Comparison of ENCODE assay signal across 10 mouse cellular contexts in the genomic region with DNA sequence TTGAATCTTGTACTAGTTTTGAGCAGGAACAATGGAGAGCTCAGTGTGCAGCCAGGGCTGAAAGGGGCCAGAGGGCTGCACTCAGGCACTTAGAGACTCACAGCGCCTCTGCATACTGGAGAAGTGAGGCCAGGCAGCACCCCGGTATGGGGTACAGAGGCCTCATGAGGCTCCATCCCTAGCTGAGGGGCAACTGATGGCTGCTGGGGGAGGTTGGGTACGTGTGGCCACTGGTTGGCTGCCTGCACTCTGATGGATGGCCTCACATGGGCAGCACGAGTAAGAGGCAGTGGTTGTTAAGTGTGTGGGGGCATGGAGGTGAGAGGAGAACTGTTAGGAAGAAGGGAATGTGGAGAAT. TPM values are rescaled to one million over a fixed set of nuclear protein-coding genes. Genes with fewer than 3 reads are reported as not detected.
DNase-seq lines count a peak whose midpoint lies in the region; ATAC-seq and TF ChIP-seq lines count a peak whose summit lies in the region.
"Had no signal": no experiment of that assay in that cellular context is flagged by ENCODE, and none has a peak within 500 bp of the region (broad histone marks: within the 10 kb centered on the region; RNA-seq: fewer than 3 reads in every experiment).

No protein-coding gene starts in this region.

- no peaks in the 10 kb centered on the region for H3K9me3 ChIP-seq in forebrain, embryonic 10.5 days
- no peaks in the 10 kb centered on the region for H3K9me3 ChIP-seq in forebrain, postnatal 0 days (ENCODE audit: low read length)
- no peaks in the 10 kb centered on the region for H3K9me3 ChIP-seq in forebrain, embryonic 14.5 days (replicated peaks; ENCODE audit: control insufficient read depth, low read length)
- H3K9me3 ChIP-seq in liver, embryonic 14.5 days (ENCODE audit: control insufficient read depth, low read length), result no peaks in the 10 kb centered on the region

- H3K4me3 ChIP-seq in forebrain, embryonic 10.5 days, result peak overlapping the region; percentile 32; the same call in 1 of the 2 replicates
- H3K4me3 ChIP-seq in forebrain, postnatal 0 days (ENCODE audit: low read depth, low read length), result no peak overlapping the region
- no peak overlapping the region for H3K4me3 ChIP-seq in forebrain, embryonic 14.5 days (ENCODE audit: low read depth, low read length)
- H3K4me3 ChIP-seq in liver, embryonic 14.5 days (ENCODE audit: insufficient read depth in 1 of 2, low read depth in 2 of 2, low read length in 2 of 2), result peak overlapping the region in 1 of 2 experiments; percentile 34; a peak in 2 of 4 replicates

- no peak for ATAC-seq in forebrain, postnatal 0 days
- ATAC-seq in forebrain, embryonic 14.5 days, result peak; percentile 67; the same call in 1 of the 2 replicates
- peak; percentile 68 for ATAC-seq in liver, embryonic 14.5 days (ENCODE audit: insufficient read depth)
- ATAC-seq in frontal cortex, adult (ENCODE audit: low TSS enrichment), result no peak

- H3K4me2 ChIP-seq in forebrain, postnatal 0 days (ENCODE audit: low read depth), result no peak overlapping the region
- no peak overlapping the region for H3K4me2 ChIP-seq in forebrain, embryonic 14.5 days (ENCODE audit: low read length)
- peak overlapping the region; percentile 73 for H3K4me2 ChIP-seq in liver, embryonic 14.5 days (ENCODE audit: low read depth)

- 19% methylated on average over 4 of the region's 4 CpGs for WGBS in forebrain, embryonic 10.5 days
- 15% methylated on average over 4 of the region's 4 CpGs for WGBS in forebrain, postnatal 0 days
- 4% methylated on average over 4 of the region's 4 CpGs for WGBS in forebrain, embryonic 14.5 days
- WGBS in liver, embryonic 14.5 days (ENCODE audit: insufficient replicate concordance), result 18% methylated on average over 4 of the region's 4 CpGs

- H3K36me3 ChIP-seq in forebrain, embryonic 10.5 days (replicated peaks), result peaks cover 46% of the 10 kb centered on the region
- H3K36me3 ChIP-seq in forebrain, postnatal 0 days (ENCODE audit: insufficient read depth), result peaks cover 4% of the 10 kb centered on the region; the same call in 1 of the 2 replicates
- H3K36me3 ChIP-seq in forebrain, embryonic 14.5 days (ENCODE audit: control insufficient read depth, insufficient read depth, low read length), result peaks cover 13% of the 10 kb centered on the region
- H3K36me3 ChIP-seq in liver, embryonic 14.5 days (replicated peaks; ENCODE audit: control insufficient read depth, insufficient read depth, low read depth), result peaks cover 7% of the 10 kb centered on the region

- H3K27me3 ChIP-seq in forebrain, embryonic 10.5 days (ENCODE audit: poor library complexity, severe bottlenecking), result no peaks in the 10 kb centered on the region
- no peaks in the 10 kb centered on the region for H3K27me3 ChIP-seq in forebrain, postnatal 0 days (ENCODE audit: insufficient read depth, low read length)
- no peaks in the 10 kb centered on the region for H3K27me3 ChIP-seq in forebrain, embryonic 14.5 days (replicated peaks; ENCODE audit: control insufficient read depth, insufficient read depth, low read length)
- no peaks in the 10 kb centered on the region for H3K27me3 ChIP-seq in liver, embryonic 14.5 days (ENCODE audit: control insufficient read depth, insufficient read depth, low read length)

- no peak overlapping the region for H3K9ac ChIP-seq in forebrain, postnatal 0 days
- no peak overlapping the region for H3K9ac ChIP-seq in forebrain, embryonic 14.5 days (ENCODE audit: low read length)
- peak overlapping the region; percentile 43 for H3K9ac ChIP-seq in liver, embryonic 14.5 days (replicated peaks)

- peak; percentile 62 for DNase-seq in forebrain, embryonic 10.5 days (ENCODE audit: extremely low spot score, low spot score)
- DNase-seq in forebrain, postnatal 0 days, result no peak
- DNase-seq in R1 (ENCODE audit: low read depth, low spot score), result peak; percentile 25
- DNase-seq in forebrain, embryonic 14.5 days (ENCODE audit: low spot score), result peak; percentile 19
- DNase-seq in liver, embryonic 14.5 days (ENCODE audit: low read depth in 3 of 3, low spot score in 3 of 3), result no peak
- no peak for DNase-seq in spleen, adult 12 weeks (ENCODE audit: low spot score)
- DNase-seq in kidney, adult 8-10 months, result no peak
- DNase-seq: cerebellum, adult 18-20 months; kidney, adult 11 months had no signal

- TF ChIP-seq EP300 in liver, embryonic 14.5 days (IDR thresholded peaks at IDR 0.05; ENCODE audit: low read depth), result no peak

- no peak for TF ChIP-seq CTCF in forebrain, postnatal 0 days (IDR thresholded peaks at IDR 0.05; ENCODE audit: low read depth)
- TF ChIP-seq CTCF in liver, embryonic 14.5 days (IDR thresholded peaks at IDR 0.05; ENCODE audit: low read depth), result no peak; the same call in 1 of the 2 replicates

- peak overlapping the region; percentile 85 for H3K27ac ChIP-seq in forebrain, embryonic 10.5 days
- H3K27ac ChIP-seq in forebrain, postnatal 0 days (ENCODE audit: low read depth, low read length), result no peak overlapping the region
- 0 out of 2 replicates have a peak overlapping the region, but pooled peaks have one; percentile 44 for H3K27ac ChIP-seq in forebrain, embryonic 14.5 days (ENCODE audit: low read depth, low read length)
- peak overlapping the region; percentile 92 for H3K27ac ChIP-seq in liver, embryonic 14.5 days

- peaks cover 37% of the 10 kb centered on the region for H3K4me1 ChIP-seq in forebrain, embryonic 10.5 days
- H3K4me1 ChIP-seq in forebrain, postnatal 0 days (ENCODE audit: insufficient read depth), result no peaks in the 10 kb centered on the region
- peaks cover 3% of the 10 kb centered on the region; the same call in 1 of the 2 replicates for H3K4me1 ChIP-seq in forebrain, embryonic 14.5 days (ENCODE audit: control insufficient read depth, insufficient read depth, low read length)
- peaks cover 30 to 49% of the 10 kb centered on the region in 2 experiments for H3K4me1 ChIP-seq in liver, embryonic 14.5 days (replicated peaks; ENCODE audit: control insufficient read depth in 2 of 2, insufficient read depth in 2 of 2, low read length in 1 of 2)

RNA-seq across cellular contexts. Expression of a gene that starts 19.7 kb away (rescaled TPM):
- polyA plus RNA-seq in forebrain, embryonic 10.5 days (2016; fragmentation: Nextera tagmentation; extraction: Ambion mirVana), result 1.4 TPM in 1 of 2 replicates, not detected in the other
- not detected in 2 replicates for total RNA-seq in forebrain, postnatal 0 days (2014; rRNA removed)
- 0.72 and 2.1 TPM in 2 replicates for polyA plus RNA-seq in forebrain, postnatal 0 days (2015; fragmentation: Nextera tagmentation; extraction: Ambion mirVana)
- polyA plus RNA-seq in forebrain, embryonic 14.5 days (2014; fragmentation: Nextera tagmentation; extraction: Ambion mirVana), result 1.2 and 1.6 TPM in 2 replicates
- not detected in 2 replicates for polyA plus RNA-seq in liver, embryonic 14.5 days (2012; rRNA removed)
- polyA plus RNA-seq in liver, embryonic 14.5 days (2014; fragmentation: Nextera tagmentation; extraction: Ambion mirVana), result 2.3 and 3.1 TPM in 2 replicates

RNA-seq across cellular contexts. Expression of a gene that starts 20.1 kb away (rescaled TPM):
- 67.3 and 68.7 TPM in 2 replicates for polyA plus RNA-seq in forebrain, embryonic 10.5 days (2016; fragmentation: Nextera tagmentation; extraction: Ambion mirVana)
- 78.5 and 106 TPM in 2 replicates for total RNA-seq in forebrain, postnatal 0 days (2014; rRNA removed)
- 45.0 and 51.3 TPM in 2 replicates for polyA plus RNA-seq in forebrain, postnatal 0 days (2015; fragmentation: Nextera tagmentation; extraction: Ambion mirVana)
- polyA plus RNA-seq in forebrain, embryonic 14.5 days (2014; fragmentation: Nextera tagmentation; extraction: Ambion mirVana), result 83.0 and 88.5 TPM in 2 replicates
- 33.8 and 35.2 TPM in 2 replicates for polyA plus RNA-seq in liver, embryonic 14.5 days (2012; rRNA removed)
- polyA plus RNA-seq in liver, embryonic 14.5 days (2014; fragmentation: Nextera tagmentation; extraction: Ambion mirVana), result 58.4 and 60.9 TPM in 2 replicates

Comparison
In these comparisons a context has a peak if more than half of its experiments do, and no peak if none do; other contexts are left out.
1. DNase-seq: peak in forebrain, embryonic 10.5 days (single experiment), R1 (single experiment) and forebrain, embryonic 14.5 days (single experiment); none in forebrain, postnatal 0 days (single experiment), liver, embryonic 14.5 days (0 of 3), spleen, adult 12 weeks (single experiment) and kidney, adult 8-10 months (0 of 2).
2. ATAC-seq: peak in forebrain, embryonic 14.5 days (single experiment) and liver, embryonic 14.5 days (single experiment); none in forebrain, postnatal 0 days (single experiment) and frontal cortex, adult (single experiment).